Mouse (Mus musculus): Measurements from ENCODE around the gene Tomm6. TPM values are rescaled to one million over a fixed set of nuclear protein-coding genes. Genes with fewer than 3 reads are reported as not detected.

The Tomm6 gene
- 385 and 422 TPM in 2 replicates for polyA plus RNA-seq (2015; fragmentation: Nextera tagmentation; extraction: Ambion mirVana)

- WGBS = under 1% methylated on average over 9 of the region's 9 CpGs
- Histone ChIP-seq H3K27ac (peak within 1 kb of the TSS; percentile 75), H3K4me1 (peaks cover 14% of the 10 kb centered on the region), H3K9ac (peak within 1 kb of the TSS; percentile 77), H3K9me3 (no peaks in the 10 kb centered on the region), H3K27me3 (no peaks in the 10 kb centered on the region; the same call in 1 of the 2 replicates), H3K4me2 (peak within 1 kb of the TSS; percentile 91), H3K4me3 (peak within 1 kb of the TSS; percentile 60), H3K36me3 (peaks cover 24% of the 10 kb centered on the region)
- ATAC-seq (ENCODE audit: borderline replicate concordance, extremely low read depth, low FRiP score, low TSS enrichment) = no peak
These were observed at the start of gene Tomm6 for GRCm38 (mm10) chr17:47688344-47688607. Tomm6 (minus strand) TSS chr17:47688386.

GRCm38 (mm10) chr17:47737271-47738065 is 49.3 kb upstream of the Tomm6 start:
- Histone ChIP-seq H3K4me2 (peak overlapping the region; percentile 99), H3K36me3 (no peaks in the 10 kb centered on the region), H3K27ac (peak overlapping the region; percentile 80), H3K4me3 (peak overlapping the region; percentile 86), H3K9me3 (no peaks in the 10 kb centered on the region), H3K9ac (peak overlapping the region; percentile 68), H3K4me1 (peaks cover 21% of the 10 kb centered on the region), H3K27me3 (peaks cover 7% of the 10 kb centered on the region; the same call in 1 of the 2 replicates)
- ATAC-seq (ENCODE audit: borderline replicate concordance, extremely low read depth, low FRiP score, low TSS enrichment) = peak; percentile 92
- 3% methylated on average over 38 of the region's 60 CpGs for WGBS

GRCm38 (mm10) chr17:47736856-47737255 is 48.7 kb upstream of the Tomm6 start, which contains the start of gene Tfeb:
Tfeb (plus strand) TSS chr17:47737030.
- no peaks in the 10 kb centered on the region for H3K36me3 ChIP-seq
- peak within 1 kb of the TSS; percentile 68 for H3K9ac ChIP-seq
- H3K4me2 ChIP-seq = peak within 1 kb of the TSS; percentile 99
- H3K27ac ChIP-seq = peak within 1 kb of the TSS; percentile 80
- ATAC-seq (ENCODE audit: borderline replicate concordance, extremely low read depth, low FRiP score, low TSS enrichment) = peak; percentile 80
- H3K27me3 ChIP-seq = peaks cover 7% of the 10 kb centered on the region; the same call in 1 of the 2 replicates
- WGBS = under 1% methylated on average over 47 of the region's 47 CpGs
- peak within 1 kb of the TSS; percentile 86 for H3K4me3 ChIP-seq
- H3K4me1 ChIP-seq = peaks cover 21% of the 10 kb centered on the region
- no peaks in the 10 kb centered on the region for H3K9me3 ChIP-seq

GRCm38 (mm10) chr17:47735553-47736100 is 47.4 kb upstream of the Tomm6 start:
- no peak overlapping the region for H3K4me3 ChIP-seq
- no peaks in the 10 kb centered on the region for H3K9me3 ChIP-seq
- H3K27me3 ChIP-seq = peaks cover 7% of the 10 kb centered on the region; the same call in 1 of the 2 replicates
- H3K4me1 ChIP-seq = peaks cover 22% of the 10 kb centered on the region
- H3K9ac ChIP-seq = no peak overlapping the region
- no peaks in the 10 kb centered on the region for H3K36me3 ChIP-seq
- no peak overlapping the region for H3K4me2 ChIP-seq
- no peak overlapping the region for H3K27ac ChIP-seq
- ATAC-seq (ENCODE audit: borderline replicate concordance, extremely low read depth, low FRiP score, low TSS enrichment) = no peak
- 60% methylated on average over 14 of the region's 14 CpGs for WGBS

- 50% methylated on average over 24 of the region's 24 CpGs for WGBS
- Histone ChIP-seq H3K27ac (no peak overlapping the region), H3K9me3 (no peaks in the 10 kb centered on the region), H3K36me3 (no peaks in the 10 kb centered on the region), H3K4me1 (0 out of 2 replicates have a peak, but pooled peaks cover 3% of the 10 kb centered on the region), H3K4me3 (no peak overlapping the region), H3K9ac (no peak overlapping the region), H3K27me3 (no peaks in the 10 kb centered on the region), H3K4me2 (no peak overlapping the region)
- ATAC-seq (ENCODE audit: borderline replicate concordance, extremely low read depth, low FRiP score, low TSS enrichment) = peak; percentile 36; the same call in 1 of the 2 replicates
These were observed 42.7 kb upstream of the Tomm6 start for GRCm38 (mm10) chr17:47730633-47731575.

- no peaks in the 10 kb centered on the region for H3K9me3 ChIP-seq
- no peak for ATAC-seq (ENCODE audit: borderline replicate concordance, extremely low read depth, low FRiP score, low TSS enrichment)
- no peak within 1 kb of the TSS; the same call in 1 of the 2 replicates for H3K4me2 ChIP-seq
- no peak within 1 kb of the TSS for H3K27ac ChIP-seq
- H3K4me1 ChIP-seq = 0 out of 2 replicates have a peak, but pooled peaks cover 3% of the 10 kb centered on the region
- H3K9ac ChIP-seq = no peak within 1 kb of the TSS
- whole genome bisulfite sequencing = 53% methylated on average over 11 of the region's 11 CpGs
- no peaks in the 10 kb centered on the region for H3K27me3 ChIP-seq
- no peaks in the 10 kb centered on the region for H3K36me3 ChIP-seq
- H3K4me3 ChIP-seq = no peak within 1 kb of the TSS
These were observed 38.4 kb upstream of the Tomm6 start, which contains the start of gene Pgc for GRCm38 (mm10) chr17:47726566-47726965. Pgc (plus strand) TSS chr17:47726842.

- Histone ChIP-seq H3K4me3 (no peak overlapping the region), H3K4me1 (no peaks in the 10 kb centered on the region), H3K4me2 (no peak overlapping the region), H3K27me3 (no peaks in the 10 kb centered on the region), H3K36me3 (no peaks in the 10 kb centered on the region), H3K9ac (no peak overlapping the region), H3K9me3 (no peaks in the 10 kb centered on the region), H3K27ac (no peak overlapping the region)
- no peak for ATAC-seq (ENCODE audit: borderline replicate concordance, extremely low read depth, low FRiP score, low TSS enrichment)
- WGBS = 68% methylated on average over 4 of the region's 4 CpGs
These were observed 33.0 kb upstream of the Tomm6 start for GRCm38 (mm10) chr17:47721183-47721582.

- Histone ChIP-seq H3K4me3 (no peak overlapping the region), H3K9ac (no peak overlapping the region), H3K4me2 (no peak overlapping the region), H3K27me3 (no peaks in the 10 kb centered on the region), H3K27ac (no peak overlapping the region), H3K4me1 (no peaks in the 10 kb centered on the region), H3K36me3 (no peaks in the 10 kb centered on the region), H3K9me3 (no peaks in the 10 kb centered on the region)
- WGBS = 53% methylated on average over 3 of the region's 3 CpGs
- ATAC-seq (ENCODE audit: borderline replicate concordance, extremely low read depth, low FRiP score, low TSS enrichment) = no peak
These were observed 26.9 kb upstream of the Tomm6 start for GRCm38 (mm10) chr17:47715037-47715436.

GRCm38 (mm10) chr17:47712889-47713571 is 24.8 kb upstream of the Tomm6 start:
- no peaks in the 10 kb centered on the region for H3K36me3 ChIP-seq
- H3K9me3 ChIP-seq = no peaks in the 10 kb centered on the region
- WGBS = 58% methylated on average over 11 of the region's 22 CpGs
- H3K9ac ChIP-seq = no peak overlapping the region
- ATAC-seq (ENCODE audit: borderline replicate concordance, extremely low read depth, low FRiP score, low TSS enrichment) = no peak
- H3K4me1 ChIP-seq = no peaks in the 10 kb centered on the region
- H3K4me3 ChIP-seq = no peak overlapping the region
- H3K27me3 ChIP-seq = no peaks in the 10 kb centered on the region
- H3K4me2 ChIP-seq = no peak overlapping the region
- H3K27ac ChIP-seq = no peak overlapping the region

GRCm38 (mm10) chr17:47711883-47712282 is 23.7 kb upstream of the Tomm6 start:
- no peak for ATAC-seq (ENCODE audit: borderline replicate concordance, extremely low read depth, low FRiP score, low TSS enrichment)
- Histone ChIP-seq H3K9ac (no peak overlapping the region), H3K4me2 (no peak overlapping the region), H3K4me3 (no peak overlapping the region), H3K27ac (no peak overlapping the region), H3K27me3 (no peaks in the 10 kb centered on the region), H3K9me3 (no peaks in the 10 kb centered on the region), H3K4me1 (0 out of 2 replicates have a peak, but pooled peaks cover under 1% of the 10 kb centered on the region), H3K36me3 (no peaks in the 10 kb centered on the region)
- 36% methylated on average over 6 of the region's 6 CpGs for WGBS

- no peak for ATAC-seq (ENCODE audit: borderline replicate concordance, extremely low read depth, low FRiP score, low TSS enrichment)
- Histone ChIP-seq H3K27me3 (no peaks in the 10 kb centered on the region), H3K4me2 (no peak overlapping the region), H3K36me3 (no peaks in the 10 kb centered on the region), H3K27ac (no peak overlapping the region), H3K9me3 (no peaks in the 10 kb centered on the region), H3K4me1 (peaks cover 10% of the 10 kb centered on the region; the same call in 1 of the 2 replicates), H3K4me3 (no peak overlapping the region), H3K9ac (no peak overlapping the region)
- 62% methylated on average over 3 of the region's 3 CpGs for WGBS
These were observed 21.9 kb upstream of the Tomm6 start for GRCm38 (mm10) chr17:47710036-47710435.

Data from lung, embryonic 15.5 days (tissue).